Mouse (Mus musculus) brain, embryonic 18.5 days (tissue): Measurements from ENCODE around the gene Gm11937.

ENCODE experiments used
- DNase-seq: peaks from one replicate; pipeline ENCODE4 v3.0.0-alpha.2; 2012; ENCODE audit warnings: low read depth, low spot score

Gm11937 gene

DNA sequence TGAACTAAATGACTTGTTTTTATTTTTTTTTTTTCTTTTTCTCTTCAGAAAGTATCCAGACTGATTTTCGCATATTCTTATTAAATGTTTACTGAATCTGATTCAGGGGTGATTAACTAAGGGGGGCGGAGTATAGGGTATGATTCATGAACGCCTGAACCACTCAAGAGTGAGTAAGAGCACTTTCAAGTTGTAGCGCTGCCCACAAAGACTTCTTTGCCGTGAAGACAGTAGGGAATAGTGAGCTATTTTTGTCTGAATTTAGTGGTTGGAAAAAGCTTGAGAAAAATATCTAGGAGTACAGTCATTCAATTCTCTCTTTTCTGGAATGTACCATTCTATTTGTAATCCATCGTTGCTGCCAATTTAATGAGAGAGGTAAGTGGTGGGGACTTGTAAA is 28.4 kb downstream of the Gm11937 start:
- DNase-seq = no peak

GRCm38 (mm10) chr11:99581051-99581450 is 28.9 kb downstream of the Gm11937 start:
- no peak for DNase-seq

DNA sequence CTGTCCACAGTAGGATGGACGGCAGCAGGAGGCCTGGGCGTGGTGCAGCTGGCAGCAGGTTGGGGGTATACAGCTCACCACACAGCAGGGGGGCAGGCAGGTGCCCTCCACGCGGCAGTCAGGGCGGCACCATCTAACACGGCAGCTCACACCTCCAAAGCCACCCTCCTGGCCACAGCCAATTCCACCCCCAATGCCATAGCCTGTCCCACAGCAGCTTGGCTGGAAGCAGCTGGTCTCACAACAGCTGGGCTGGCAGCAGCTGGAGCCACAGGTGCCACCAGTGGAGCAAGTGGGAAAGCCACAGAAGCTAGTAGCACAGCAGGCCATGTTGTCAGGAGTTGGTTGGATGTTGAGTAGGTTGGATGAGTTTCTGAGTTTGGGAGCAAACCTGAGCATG is 29.4 kb downstream of the Gm11937 start, which contains the start of gene Krtap1-5:
Krtap1-5 (minus strand) TSS at position 381 of the 400 bp plus-strand sequence.
- DNase-seq = no peak

- DNase-seq = no peak
Observed at GRCm38 (mm10) chr11:99574106-99574505, 35.9 kb downstream of the Gm11937 start.

DNA sequence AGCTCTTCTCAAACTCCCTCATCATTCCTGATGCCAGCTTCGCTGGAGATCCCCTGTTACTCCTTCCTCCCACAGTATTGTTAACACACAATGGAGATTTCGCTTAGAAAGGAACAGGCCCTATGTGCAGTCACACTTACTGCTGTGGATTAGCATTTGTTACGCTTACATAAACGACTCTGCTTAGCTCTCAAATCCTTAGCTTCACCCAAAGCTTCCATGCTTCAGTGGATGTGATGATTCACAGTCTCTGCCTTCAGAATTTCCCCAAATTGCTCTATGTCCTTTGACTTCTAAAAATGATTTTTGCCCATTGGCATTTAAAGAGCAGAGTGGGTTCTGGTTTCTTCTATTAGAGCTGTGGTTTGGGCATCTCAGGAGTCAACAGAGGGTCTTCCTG is 36.8 kb downstream of the Gm11937 start:
- DNase-seq = no peak

DNA sequence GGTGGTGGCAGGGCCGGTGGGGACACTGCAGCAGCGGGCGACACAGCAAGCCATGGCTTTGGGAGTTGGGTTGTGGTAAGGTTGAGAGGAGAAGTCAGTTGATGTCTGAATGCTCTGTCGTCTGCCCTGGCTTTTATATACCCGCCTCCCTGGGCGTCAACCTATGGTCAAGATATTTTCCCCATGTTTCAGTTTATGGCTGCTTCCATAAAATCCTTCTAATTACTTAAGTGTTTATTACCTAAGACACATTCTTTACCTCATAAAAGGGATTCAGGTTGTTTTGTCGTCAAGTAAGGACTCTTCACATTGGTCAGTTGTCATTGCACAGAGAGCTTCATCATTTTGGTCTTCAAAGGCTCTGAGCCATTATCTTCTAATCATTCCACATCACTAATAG is 43.5 kb downstream of the Gm11937 start, which contains the start of gene Krtap3-1:
Krtap3-1 (minus strand) TSS at position 101 of the 400 bp plus-strand sequence.
- DNase-seq = no peak

DNA sequence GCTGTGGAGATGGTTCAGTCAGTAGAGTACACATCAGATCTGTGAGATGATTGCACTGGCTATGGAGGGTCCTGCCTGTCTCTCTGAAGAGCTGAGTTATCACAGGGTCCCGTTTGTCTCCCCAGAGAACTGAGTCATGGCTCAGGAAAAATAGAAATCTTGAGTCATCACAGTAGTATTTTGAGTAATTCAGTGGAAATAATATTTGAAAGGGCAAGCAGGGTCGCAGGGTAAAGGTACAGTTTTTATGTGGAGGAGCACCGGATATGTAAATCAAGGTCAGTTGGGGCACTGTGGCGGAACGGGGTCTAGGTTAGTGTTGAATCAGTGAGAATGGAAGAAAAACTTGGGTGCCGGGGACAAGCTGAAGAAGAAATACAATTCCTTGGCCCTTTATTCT is 47.4 kb downstream of the Gm11937 start:
- DNase-seq = no peak
